Mouse (Mus musculus) forebrain, embryonic 13.5 days (tissue): ENCODE data around the gene Fam117a. TPM values are rescaled to one million over a fixed set of nuclear protein-coding genes. Genes with fewer than 3 reads are reported as not detected.
A peak's percentile ranks its signal among the peaks of the same experiment; 100 is the strongest.

Experiments
- ATAC-seq: fragments of 200-750 bp; cut with Nextera tagmentation; 2 replicates; pipeline ENCODE4 v1.8.0; 2017
- H3K27ac ChIP-seq: fragments of 300-500 bp; sonication (generic); 2 replicates; pipeline ENCODE4 v1.5.1; 2015; ENCODE audit warnings: inconsistent platforms, mild to moderate bottlenecking, moderate library complexity
- H3K27me3 ChIP-seq: fragments of 300-500 bp; sonication (generic); 2 replicates; pipeline ENCODE4 v1.6.1; 2015; ENCODE audit warnings: mild to moderate bottlenecking, inconsistent platforms
- H3K36me3 ChIP-seq: fragments of 300-500 bp; sonication (generic); 2 replicates; pipeline ENCODE4 v1.6.1; 2015; ENCODE audit warnings: mild to moderate bottlenecking, inconsistent platforms; ENCODE audit not compliant: poor library complexity, severe bottlenecking
- H3K4me1 ChIP-seq: fragments of 300-500 bp; sonication (generic); 2 replicates; pipeline ENCODE4 v1.6.1; 2015; ENCODE audit warnings: inconsistent platforms
- H3K4me2 ChIP-seq: fragments of 300-500 bp; sonication (generic); 2 replicates; pipeline ENCODE4 v1.6.1; 2015; ENCODE audit warnings: inconsistent platforms, mild to moderate bottlenecking, moderate library complexity
- H3K4me3 ChIP-seq: fragments of 300-500 bp; sonication (generic); 2 replicates; pipeline ENCODE4 v1.5.1; 2015; ENCODE audit warnings: mild to moderate bottlenecking, inconsistent platforms
- H3K9ac ChIP-seq: fragments of 300-500 bp; sonication (generic); 2 replicates; pipeline ENCODE4 v1.6.1; 2015; ENCODE audit warnings: mild to moderate bottlenecking, inconsistent platforms
- H3K9me3 ChIP-seq: fragments of 300-500 bp; sonication (generic); replicated peaks from 2 replicates; pipeline ENCODE4 v1.6.1; 2016; ENCODE audit warnings: inconsistent platforms
- WGBS: fragments of 180-500 bp; shearing (Covaris S2); methylation state at CpG from one replicate; pipeline ENCODE4 v1.1.7; 2015; 5-methylcytosine and 5-hydroxymethylcytosine counted together
- polyA plus RNA-seq: library from polyadenylated mRNA; unstranded; fragments of >200 nt; fragmentation: Nextera tagmentation; extraction: Ambion mirVana; gene quantifications from 2 replicates; pipeline ENCODE4 v1.2.1, GENCODE M21; 2015

Gene Fam117a
- polyA plus RNA-seq, 1 experiment from 2014 or later: 3.0 TPM

DNA sequence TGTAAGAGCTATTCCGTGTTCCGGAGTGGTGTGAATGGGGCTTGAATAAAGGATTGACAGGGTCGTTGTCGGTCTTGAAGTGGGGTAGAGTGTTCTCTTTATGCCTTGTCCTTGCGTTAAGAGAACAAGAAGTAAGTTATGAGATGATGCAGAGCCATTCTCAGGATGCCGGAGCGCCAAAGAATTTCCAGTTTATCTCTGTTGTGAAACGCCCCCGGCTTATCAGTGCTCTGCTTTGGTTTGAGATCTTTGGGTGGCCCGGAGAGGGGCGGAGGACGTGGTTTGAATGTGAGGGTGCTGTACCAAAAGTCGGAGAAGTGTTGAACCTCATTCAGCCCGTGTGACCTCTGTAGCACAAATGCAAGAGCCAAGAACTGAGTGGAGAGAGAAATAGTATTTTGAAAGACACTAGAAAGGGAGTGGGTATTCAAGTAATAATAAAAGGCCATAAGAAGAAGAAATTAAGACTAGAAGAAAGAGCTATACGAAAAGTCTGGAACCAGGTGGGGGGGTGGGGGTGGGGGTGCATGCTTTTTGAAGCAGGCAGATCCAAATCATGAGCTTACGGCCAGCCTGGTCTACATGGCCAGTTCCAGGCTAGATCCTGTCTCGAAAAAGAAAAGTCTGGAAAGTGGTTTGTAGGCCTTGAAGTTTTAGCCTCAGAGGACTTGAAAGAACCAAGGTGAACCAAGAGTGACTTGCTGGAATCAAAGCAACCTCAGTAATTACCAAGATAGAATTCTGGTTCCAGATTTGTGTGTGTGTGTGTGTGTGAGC lies 26.0 kb upstream of the Fam117a start:
- peak overlapping the region; percentile 79 for H3K27ac ChIP-seq
- H3K4me1 ChIP-seq: peaks cover 26% of the 10 kb centered on the region
- peak overlapping the region; percentile 76 for H3K9ac ChIP-seq
- H3K36me3 ChIP-seq: peaks cover 4% of the 10 kb centered on the region
- no peaks in the 10 kb centered on the region for H3K9me3 ChIP-seq
- peak overlapping the region; percentile 81 for H3K4me2 ChIP-seq
- no peaks in the 10 kb centered on the region for H3K27me3 ChIP-seq
- H3K4me3 ChIP-seq: peak overlapping the region; percentile 91
- peak; percentile 3; the same call in 1 of the 2 replicates for ATAC-seq
- WGBS: 5% methylated on average over 17 of the region's 17 CpGs

GRCm38 (mm10) chr11:95311425-95311807 lies 25.4 kb upstream of the Fam117a start:
- H3K9ac ChIP-seq: peak overlapping the region; percentile 76
- H3K27ac ChIP-seq: no peak overlapping the region
- no peaks in the 10 kb centered on the region for H3K9me3 ChIP-seq
- H3K36me3 ChIP-seq: no peaks in the 10 kb centered on the region
- no peak for ATAC-seq
- peak overlapping the region; percentile 91 for H3K4me3 ChIP-seq
- peaks cover 26% of the 10 kb centered on the region for H3K4me1 ChIP-seq
- H3K4me2 ChIP-seq: peak overlapping the region; percentile 81
- no peaks in the 10 kb centered on the region for H3K27me3 ChIP-seq
- WGBS: 6% methylated on average over 5 of the region's 5 CpGs

DNA sequence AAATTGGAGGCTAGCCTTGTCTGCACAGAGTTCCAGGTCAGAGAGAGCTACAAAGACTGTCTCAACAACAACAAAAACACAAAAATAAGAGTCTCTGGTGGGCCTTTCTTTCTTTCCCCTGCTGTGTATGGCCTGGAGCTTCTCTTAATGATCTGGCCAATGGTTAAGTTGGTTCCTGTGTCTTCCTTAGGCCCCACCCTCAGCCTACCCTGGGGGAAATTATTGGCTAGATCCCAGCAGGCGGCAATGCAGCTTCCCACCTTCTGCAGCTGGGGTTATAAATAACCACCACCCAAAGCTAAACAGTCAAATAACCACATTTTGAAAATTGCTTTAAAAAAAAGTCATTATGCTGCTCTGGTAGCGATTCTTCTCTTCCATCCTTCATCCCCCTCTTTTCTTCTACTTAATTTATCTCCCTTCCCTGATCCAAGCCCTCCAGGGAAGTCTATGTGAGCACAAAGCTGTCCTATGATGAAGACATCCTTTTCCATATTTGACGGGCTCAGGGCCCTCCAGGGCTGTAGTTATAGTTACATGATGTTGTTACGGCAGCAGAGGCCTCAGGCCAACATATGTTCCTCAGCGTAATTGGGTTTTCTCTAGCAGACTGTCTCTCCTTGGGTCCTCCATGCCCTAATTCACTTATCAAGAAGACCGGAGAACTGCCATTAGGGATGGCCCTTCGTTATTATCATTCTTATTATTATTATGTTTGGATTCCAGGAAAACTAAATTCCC lies 21.4 kb upstream of the Fam117a start:
- Histone ChIP-seq H3K4me2 (no peak overlapping the region), H3K4me3 (no peak overlapping the region), H3K9me3 (no peaks in the 10 kb centered on the region), H3K27me3 (no peaks in the 10 kb centered on the region), H3K9ac (no peak overlapping the region), H3K4me1 (peaks cover 14% of the 10 kb centered on the region), H3K36me3 (no peaks in the 10 kb centered on the region), H3K27ac (no peak overlapping the region)
- 82% methylated on average over 7 of the region's 7 CpGs for WGBS
- no peak for ATAC-seq

DNA sequence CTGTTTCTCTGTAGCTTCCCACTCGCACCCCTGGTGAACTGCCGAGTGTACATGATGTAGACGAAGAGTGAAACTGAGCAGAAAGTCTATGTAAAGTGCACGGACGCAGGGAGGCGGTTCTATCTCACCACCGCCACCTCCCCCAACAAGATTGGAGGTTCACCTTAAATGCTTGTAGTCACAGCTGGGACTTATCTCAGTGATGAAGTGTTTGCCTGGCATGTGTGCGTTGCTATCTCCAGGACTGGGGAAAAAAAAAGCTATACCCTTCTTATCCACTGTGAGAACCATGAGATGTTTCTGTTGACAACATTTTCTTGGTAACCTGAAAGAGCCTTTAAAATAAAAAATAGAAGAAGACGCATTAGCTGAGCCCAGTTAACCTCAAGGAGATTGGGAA lies 18.7 kb upstream of the Fam117a start:
- Histone ChIP-seq H3K36me3 (no peaks in the 10 kb centered on the region), H3K9ac (no peak overlapping the region), H3K27ac (no peak overlapping the region), H3K4me1 (no peaks in the 10 kb centered on the region), H3K9me3 (no peaks in the 10 kb centered on the region), H3K4me3 (no peak overlapping the region), H3K27me3 (no peaks in the 10 kb centered on the region), H3K4me2 (no peak overlapping the region)
- 91% methylated on average over 9 of the region's 9 CpGs for WGBS
- no peak for ATAC-seq

DNA sequence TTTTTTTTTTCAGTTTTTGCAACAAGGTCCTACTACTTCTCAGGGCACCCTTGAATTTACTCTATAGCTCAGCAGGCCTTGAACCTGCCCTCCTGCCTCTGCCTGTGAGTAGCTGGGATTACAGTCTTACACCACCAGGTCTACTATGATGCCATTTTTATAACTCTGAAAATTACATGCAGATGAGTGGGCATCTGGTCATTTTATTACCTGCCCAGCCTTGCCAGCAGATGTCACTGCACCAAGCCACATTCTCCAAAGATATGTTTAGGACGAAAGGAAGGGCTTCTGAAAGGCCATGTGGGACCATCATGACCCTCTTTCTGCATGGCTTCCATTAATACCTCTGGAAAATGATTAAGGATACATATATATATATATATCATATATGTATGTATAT lies 17.3 kb upstream of the Fam117a start:
- no peaks in the 10 kb centered on the region for H3K27me3 ChIP-seq
- no peaks in the 10 kb centered on the region for H3K36me3 ChIP-seq
- ATAC-seq: no peak
- H3K9ac ChIP-seq: no peak overlapping the region
- 40% methylated on average over 1 of the region's 1 CpGs for WGBS
- H3K9me3 ChIP-seq: no peaks in the 10 kb centered on the region
- H3K27ac ChIP-seq: no peak overlapping the region
- no peak overlapping the region for H3K4me3 ChIP-seq
- H3K4me2 ChIP-seq: no peak overlapping the region
- no peaks in the 10 kb centered on the region for H3K4me1 ChIP-seq

GRCm38 (mm10) chr11:95320010-95320409 lies 16.8 kb upstream of the Fam117a start:
- no peak for ATAC-seq
- Histone ChIP-seq H3K9me3 (no peaks in the 10 kb centered on the region), H3K9ac (no peak overlapping the region), H3K4me1 (no peaks in the 10 kb centered on the region), H3K27me3 (no peaks in the 10 kb centered on the region), H3K36me3 (no peaks in the 10 kb centered on the region), H3K4me2 (no peak overlapping the region), H3K4me3 (no peak overlapping the region), H3K27ac (no peak overlapping the region)
- 100% methylated on average over 1 of the region's 1 CpGs for WGBS

DNA sequence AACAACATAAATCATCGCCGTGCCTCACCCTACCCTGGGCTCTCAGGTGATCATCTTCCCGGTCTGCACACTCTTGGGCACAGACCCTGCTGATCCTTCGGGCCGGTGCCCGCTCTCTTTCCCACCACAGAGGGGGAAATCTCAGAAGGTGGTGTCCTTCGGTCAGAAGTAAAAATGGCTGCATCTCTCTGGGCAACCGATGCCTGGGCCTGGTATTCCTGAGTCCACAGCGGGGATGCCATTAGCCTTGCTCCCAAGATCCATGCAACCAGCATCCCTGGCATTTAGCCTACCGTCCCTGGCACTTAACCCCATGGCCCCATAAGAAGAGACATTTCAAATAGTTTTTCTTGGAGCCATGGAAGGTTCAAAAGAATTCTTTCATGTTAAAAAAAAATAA lies 12.6 kb upstream of the Fam117a start:
- Histone ChIP-seq H3K27me3 (no peaks in the 10 kb centered on the region), H3K36me3 (no peaks in the 10 kb centered on the region), H3K4me2 (no peak overlapping the region), H3K9ac (no peak overlapping the region), H3K4me3 (no peak overlapping the region), H3K27ac (no peak overlapping the region), H3K4me1 (no peaks in the 10 kb centered on the region), H3K9me3 (no peaks in the 10 kb centered on the region)
- 79% methylated on average over 10 of the region's 10 CpGs for WGBS
- no peak for ATAC-seq

- H3K36me3 ChIP-seq: no peaks in the 10 kb centered on the region
- no peak overlapping the region for H3K4me3 ChIP-seq
- no peaks in the 10 kb centered on the region for H3K27me3 ChIP-seq
- no peak for ATAC-seq
- H3K4me1 ChIP-seq: no peaks in the 10 kb centered on the region
- no peaks in the 10 kb centered on the region for H3K9me3 ChIP-seq
- no peak overlapping the region for H3K27ac ChIP-seq
- no peak overlapping the region for H3K9ac ChIP-seq
- WGBS: 94% methylated on average over 4 of the region's 4 CpGs
- H3K4me2 ChIP-seq: no peak overlapping the region
These were observed 11.0 kb upstream of the Fam117a start for GRCm38 (mm10) chr11:95325832-95326231.

GRCm38 (mm10) chr11:95326243-95326642 lies 10.6 kb upstream of the Fam117a start:
- no peak overlapping the region for H3K4me2 ChIP-seq
- no peak overlapping the region for H3K4me3 ChIP-seq
- no peaks in the 10 kb centered on the region for H3K9me3 ChIP-seq
- H3K9ac ChIP-seq: no peak overlapping the region
- no peaks in the 10 kb centered on the region for H3K27me3 ChIP-seq
- H3K27ac ChIP-seq: no peak overlapping the region
- ATAC-seq: no peak
- WGBS: 77% methylated on average over 11 of the region's 11 CpGs
- H3K4me1 ChIP-seq: no peaks in the 10 kb centered on the region
- no peaks in the 10 kb centered on the region for H3K36me3 ChIP-seq

- H3K4me2 ChIP-seq: no peak overlapping the region
- H3K27me3 ChIP-seq: no peaks in the 10 kb centered on the region
- 78% methylated on average over 5 of the region's 5 CpGs for WGBS
- no peak overlapping the region for H3K4me3 ChIP-seq
- no peak overlapping the region for H3K27ac ChIP-seq
- H3K36me3 ChIP-seq: no peaks in the 10 kb centered on the region
- H3K4me1 ChIP-seq: no peaks in the 10 kb centered on the region
- H3K9ac ChIP-seq: no peak overlapping the region
- ATAC-seq: no peak
- no peaks in the 10 kb centered on the region for H3K9me3 ChIP-seq
These were observed 8.2 kb upstream of the Fam117a start for GRCm38 (mm10) chr11:95328629-95329028.

DNA sequence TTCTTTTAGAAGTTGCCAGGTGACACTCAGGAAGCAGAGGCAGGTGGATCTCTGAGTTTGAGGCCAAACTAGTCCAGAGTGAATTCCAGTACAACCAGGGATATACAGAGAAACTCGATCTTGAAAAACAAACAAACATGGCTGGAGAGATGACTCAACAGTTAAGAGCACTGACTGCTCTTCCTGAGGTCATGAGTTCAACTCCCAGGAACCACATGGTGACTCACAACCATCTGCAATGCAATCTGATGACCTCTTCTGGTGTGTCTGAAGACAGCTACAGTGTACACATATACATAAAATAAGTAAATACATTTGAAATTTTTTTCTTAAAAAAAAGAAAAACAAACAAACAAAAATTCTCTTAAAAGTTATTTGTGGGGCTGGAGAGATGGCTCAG lies 6.2 kb upstream of the Fam117a start:
- Histone ChIP-seq H3K4me2 (no peak overlapping the region), H3K9ac (no peak overlapping the region), H3K4me1 (no peaks in the 10 kb centered on the region), H3K27me3 (no peaks in the 10 kb centered on the region), H3K36me3 (no peaks in the 10 kb centered on the region), H3K4me3 (no peak overlapping the region), H3K27ac (no peak overlapping the region), H3K9me3 (no peaks in the 10 kb centered on the region)
- 85% methylated on average over 1 of the region's 1 CpGs for WGBS
- no peak for ATAC-seq

DNA sequence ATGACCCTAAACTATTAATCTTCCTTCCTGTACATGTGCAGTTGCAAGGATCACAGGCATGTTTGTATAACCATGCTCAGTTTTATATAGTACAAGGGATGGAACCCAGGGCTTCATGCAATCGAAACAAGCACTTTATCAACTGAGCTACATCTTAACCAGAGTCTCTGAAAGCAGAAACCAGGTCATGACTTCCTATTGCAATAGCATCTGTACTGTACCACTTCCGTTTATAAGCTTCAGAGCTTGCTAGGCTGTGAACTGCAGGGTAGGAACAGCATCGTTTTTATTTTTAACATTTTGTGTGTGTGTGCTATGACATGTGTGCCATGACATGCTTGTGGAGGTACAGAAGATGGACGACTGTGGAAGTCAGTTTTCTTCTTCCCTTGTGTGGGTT lies 3.6 kb upstream of the Fam117a start:
- ATAC-seq: no peak
- 68% methylated on average over 4 of the region's 4 CpGs for WGBS

More for the DNA sequence above, 3.6 kb upstream of the Fam117a start:
- peaks cover 5% of the 10 kb centered on the region for H3K27me3 ChIP-seq
- H3K4me3 ChIP-seq: no peak overlapping the region
- peaks cover 7% of the 10 kb centered on the region; the same call in 1 of the 2 replicates for H3K4me1 ChIP-seq
- H3K4me2 ChIP-seq: no peak overlapping the region
- no peaks in the 10 kb centered on the region for H3K9me3 ChIP-seq
- H3K36me3 ChIP-seq: no peaks in the 10 kb centered on the region
- H3K9ac ChIP-seq: no peak overlapping the region
- no peak overlapping the region for H3K27ac ChIP-seq
